Mouse (Mus musculus): Measurements from ENCODE around the gene Mfsd2b. TPM values are rescaled to one million over a fixed set of nuclear protein-coding genes. Genes with fewer than 3 reads are reported as not detected.

The Mfsd2b gene
- polyA plus RNA-seq, 1 experiment from 2014 or later: 4.4 TPM

GRCm38 (mm10) chr12:4868924-4869323 is 5.2 kb downstream of the Mfsd2b start:
- H3K27me3 ChIP-seq (ENCODE audit: low read depth, poor library complexity, severe bottlenecking): peaks cover 13% of the 10 kb centered on the region
- 87% methylated on average over 8 of the region's 8 CpGs for WGBS

GRCm38 (mm10) chr12:4864338-4864690 is 9.8 kb downstream of the Mfsd2b start:
- Histone ChIP-seq H3K4me1 (peaks cover 4% of the 10 kb centered on the region), H3K36me3 (peaks cover 10% of the 10 kb centered on the region), H3K27ac (no peak overlapping the region), H3K9me3 (replicated peaks) (no peaks in the 10 kb centered on the region), H3K27me3 (ENCODE audit: low read depth, poor library complexity, severe bottlenecking) (no peaks in the 10 kb centered on the region), H3K4me3 (no peak overlapping the region)
- DNase-seq (ENCODE audit: low spot score): no peak
- WGBS: 85% methylated on average over 4 of the region's 4 CpGs

More at GRCm38 (mm10) chr12:4868924-4869323, 5.2 kb downstream of the Mfsd2b start:
- no peak overlapping the region for H3K4me3 ChIP-seq
- peaks cover 4% of the 10 kb centered on the region for H3K4me1 ChIP-seq
- no peaks in the 10 kb centered on the region for H3K36me3 ChIP-seq
- H3K9me3 ChIP-seq (replicated peaks): no peaks in the 10 kb centered on the region
- no peak for DNase-seq (ENCODE audit: low spot score)
- H3K27ac ChIP-seq: no peak overlapping the region

DNA sequence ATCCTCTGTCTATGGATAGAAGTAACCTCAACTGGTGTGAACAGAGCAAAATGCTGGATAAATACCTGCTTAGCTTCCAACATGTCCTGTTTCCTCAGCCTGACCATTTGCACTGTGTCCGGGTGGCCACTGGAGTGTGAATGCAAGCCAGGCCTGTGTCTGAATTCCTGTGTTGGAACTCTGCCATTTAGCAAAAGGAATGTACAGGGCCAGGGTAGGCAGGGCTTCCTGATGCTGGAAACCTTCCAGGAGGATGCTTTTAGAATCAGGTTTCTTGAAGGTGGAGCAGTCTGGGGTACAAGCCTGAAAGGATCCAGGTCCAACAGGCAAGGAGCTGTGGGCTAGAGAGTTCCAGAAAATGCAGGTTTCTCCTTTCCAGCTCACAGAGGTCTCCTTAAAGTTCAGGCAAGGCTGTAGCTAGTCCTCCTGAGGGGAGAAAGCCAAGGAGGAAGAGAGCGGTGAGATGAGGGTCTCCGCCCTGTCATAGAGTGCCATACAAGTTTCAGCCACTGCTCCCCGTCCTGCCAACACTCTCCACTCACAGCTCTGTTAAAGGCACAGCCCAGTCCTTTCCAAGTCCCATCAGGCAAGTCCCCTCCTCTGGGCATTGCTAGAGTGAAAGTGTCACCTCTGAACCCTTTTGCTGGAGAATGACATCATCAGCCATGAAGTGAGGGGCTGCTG is 10.4 kb downstream of the Mfsd2b start:
- no peak for DNase-seq (ENCODE audit: low spot score)
- Histone ChIP-seq H3K4me1 (peaks cover 6% of the 10 kb centered on the region), H3K36me3 (peaks cover 10% of the 10 kb centered on the region), H3K4me3 (no peak overlapping the region), H3K27ac (no peak overlapping the region), H3K27me3 (ENCODE audit: low read depth, poor library complexity, severe bottlenecking) (no peaks in the 10 kb centered on the region), H3K9me3 (replicated peaks) (no peaks in the 10 kb centered on the region)
- WGBS: 84% methylated on average over 4 of the region's 4 CpGs

DNA sequence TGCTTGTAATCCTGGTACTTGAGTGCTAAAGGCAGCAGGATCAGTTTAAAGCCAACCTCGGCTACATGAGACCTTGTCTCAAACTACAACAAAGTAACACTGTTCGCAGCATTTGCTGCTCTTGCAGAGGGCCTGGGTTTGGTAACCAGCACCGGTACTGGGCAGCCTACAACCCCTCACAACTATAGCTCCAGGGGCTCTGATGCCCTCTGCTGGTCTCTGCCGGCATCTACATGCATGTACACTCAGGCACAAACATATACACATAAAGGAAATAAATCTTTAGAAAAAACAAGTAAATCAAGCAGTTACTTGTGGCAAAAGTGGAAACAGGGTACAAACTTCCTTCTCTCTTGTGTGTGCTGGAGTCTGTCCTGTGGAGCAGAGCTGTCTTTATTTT is 11.5 kb downstream of the Mfsd2b start:
- no peaks in the 10 kb centered on the region for H3K9me3 ChIP-seq (replicated peaks)
- DNase-seq (ENCODE audit: low spot score): no peak
- peaks cover 6% of the 10 kb centered on the region for H3K4me1 ChIP-seq
- peaks cover 15% of the 10 kb centered on the region for H3K36me3 ChIP-seq
- WGBS: 94% methylated on average over 4 of the region's 4 CpGs
- H3K27me3 ChIP-seq (ENCODE audit: low read depth, poor library complexity, severe bottlenecking): no peaks in the 10 kb centered on the region
- no peak overlapping the region for H3K4me3 ChIP-seq
- H3K27ac ChIP-seq: no peak overlapping the region

DNA sequence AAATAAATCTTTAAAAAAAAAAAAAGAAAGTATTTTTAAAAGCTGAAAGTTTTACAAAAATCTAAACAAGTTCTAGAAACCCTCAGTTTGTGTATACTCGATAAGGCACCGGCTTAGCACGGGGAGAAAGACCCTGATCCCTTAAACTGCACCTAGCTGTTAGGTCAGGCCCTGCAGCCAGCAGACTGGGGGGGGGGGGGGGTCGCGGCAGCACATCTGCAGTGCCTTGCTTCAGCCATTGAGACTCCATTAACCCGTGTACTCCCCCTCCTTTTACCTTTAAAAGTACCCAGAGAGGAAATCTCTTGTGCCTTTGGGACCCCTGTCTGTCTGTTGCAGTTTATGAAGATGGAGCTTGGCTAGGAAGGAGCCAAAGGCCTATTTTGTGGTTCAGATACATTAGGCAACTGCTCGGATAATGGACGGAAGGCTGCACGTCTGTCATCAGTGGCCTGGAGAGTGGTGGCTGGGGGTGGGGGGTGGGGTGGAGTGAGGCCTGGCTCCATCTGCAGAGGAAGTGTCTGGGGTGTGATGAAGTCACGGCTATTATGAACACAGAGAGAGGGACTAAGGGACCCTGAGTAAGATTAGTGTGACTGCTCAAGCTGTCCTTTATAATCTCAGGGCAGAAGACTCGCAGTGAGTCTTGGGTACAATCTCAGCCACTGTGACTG is 14.8 kb downstream of the Mfsd2b start:
- DNase-seq (ENCODE audit: low spot score): no peak
- peak overlapping the region; percentile 61; the same call in 1 of the 2 replicates for H3K27ac ChIP-seq
- WGBS: 54% methylated on average over 11 of the region's 11 CpGs

GRCm38 (mm10) chr12:4856834-4857233 is 17.3 kb downstream of the Mfsd2b start:
- no peak for DNase-seq (ENCODE audit: low spot score)
- Histone ChIP-seq H3K27ac (no peak overlapping the region), H3K4me3 (no peak overlapping the region), H3K27me3 (ENCODE audit: low read depth, poor library complexity, severe bottlenecking) (no peaks in the 10 kb centered on the region), H3K36me3 (peaks cover 61% of the 10 kb centered on the region), H3K4me1 (peaks cover 6% of the 10 kb centered on the region), H3K9me3 (replicated peaks) (no peaks in the 10 kb centered on the region)
- 99% methylated on average over 2 of the region's 2 CpGs for WGBS

More for the DNA sequence above, 14.8 kb downstream of the Mfsd2b start:
- Histone ChIP-seq H3K4me3 (no peak overlapping the region), H3K4me1 (peaks cover 6% of the 10 kb centered on the region), H3K9me3 (replicated peaks) (no peaks in the 10 kb centered on the region), H3K27me3 (ENCODE audit: low read depth, poor library complexity, severe bottlenecking) (no peaks in the 10 kb centered on the region), H3K36me3 (peaks cover 40% of the 10 kb centered on the region)

DNA sequence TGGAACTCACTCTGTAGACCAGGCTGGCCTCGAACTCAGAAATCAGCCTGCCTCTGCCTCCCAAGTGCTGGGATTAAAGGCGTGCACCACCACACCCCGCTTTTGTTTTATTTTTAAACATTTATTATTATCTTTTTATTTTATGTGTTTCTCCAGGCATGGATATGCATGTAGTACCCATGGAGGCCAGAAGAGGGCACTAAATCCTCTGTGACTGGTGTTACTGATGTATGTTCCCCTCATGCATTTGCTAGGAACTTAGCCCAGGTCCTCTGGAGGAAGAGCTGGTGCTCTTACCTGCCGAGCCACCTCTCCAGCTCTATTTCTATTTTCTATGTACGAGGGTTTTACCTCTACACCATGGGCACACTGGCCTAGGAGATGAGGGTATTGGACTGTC is 18.0 kb downstream of the Mfsd2b start:
- Histone ChIP-seq H3K36me3 (peaks cover 68% of the 10 kb centered on the region), H3K9me3 (replicated peaks) (no peaks in the 10 kb centered on the region), H3K4me3 (no peak overlapping the region), H3K4me1 (peaks cover 6% of the 10 kb centered on the region), H3K27me3 (ENCODE audit: low read depth, poor library complexity, severe bottlenecking) (no peaks in the 10 kb centered on the region), H3K27ac (no peak overlapping the region)
- no peak for DNase-seq (ENCODE audit: low spot score)
- 93% methylated on average over 5 of the region's 5 CpGs for WGBS

DNA sequence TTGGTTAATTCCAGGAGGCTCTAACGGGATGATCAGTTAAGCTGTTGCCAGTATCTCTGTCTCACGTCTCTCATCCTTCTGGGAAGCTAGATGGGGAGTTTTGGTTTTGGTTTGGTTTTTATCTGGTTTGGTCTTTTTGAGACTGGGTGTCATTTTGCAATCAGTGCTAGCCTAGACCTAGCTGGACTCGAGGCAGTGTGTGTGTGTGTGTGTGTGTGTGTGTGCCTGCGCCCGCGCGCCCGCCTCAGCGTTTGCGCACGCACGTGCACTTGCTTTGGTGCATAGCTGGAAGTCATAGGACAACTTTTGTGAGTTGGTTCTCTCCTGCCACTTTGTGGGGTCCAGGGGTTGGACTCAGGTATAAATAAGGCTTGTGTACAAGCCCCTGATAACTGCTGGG is 30.4 kb downstream of the Mfsd2b start:
- H3K27ac ChIP-seq: peak overlapping the region; percentile 78
- peaks cover 6% of the 10 kb centered on the region for H3K36me3 ChIP-seq
- 0% methylated on average over 12 of the region's 12 CpGs for WGBS

GRCm38 (mm10) chr12:4842890-4843597 is 31.1 kb downstream of the Mfsd2b start, which contains the start of gene Wdcp:
Gene Wdcp, plus strand, starts transcription at chr12:4843303.
- 2% methylated on average over 30 of the region's 30 CpGs for WGBS
- Histone ChIP-seq H3K27ac (peak within 1 kb of the TSS; percentile 82), H3K36me3 (peaks cover 4% of the 10 kb centered on the region), H3K4me1 (peaks cover 35% of the 10 kb centered on the region), H3K9me3 (replicated peaks) (no peaks in the 10 kb centered on the region), H3K27me3 (ENCODE audit: low read depth, poor library complexity, severe bottlenecking) (peaks cover 30% of the 10 kb centered on the region), H3K4me3 (peak within 1 kb of the TSS; percentile 80)
- DNase-seq (ENCODE audit: low spot score): peak; percentile 89

More for the DNA sequence above, 30.4 kb downstream of the Mfsd2b start:
- H3K9me3 ChIP-seq (replicated peaks): no peaks in the 10 kb centered on the region
- H3K4me3 ChIP-seq: peak overlapping the region; percentile 62
- peak; percentile 68 for DNase-seq (ENCODE audit: low spot score)
- peaks cover 35% of the 10 kb centered on the region for H3K4me1 ChIP-seq
- peaks cover 28% of the 10 kb centered on the region for H3K27me3 ChIP-seq (ENCODE audit: low read depth, poor library complexity, severe bottlenecking)

DNA sequence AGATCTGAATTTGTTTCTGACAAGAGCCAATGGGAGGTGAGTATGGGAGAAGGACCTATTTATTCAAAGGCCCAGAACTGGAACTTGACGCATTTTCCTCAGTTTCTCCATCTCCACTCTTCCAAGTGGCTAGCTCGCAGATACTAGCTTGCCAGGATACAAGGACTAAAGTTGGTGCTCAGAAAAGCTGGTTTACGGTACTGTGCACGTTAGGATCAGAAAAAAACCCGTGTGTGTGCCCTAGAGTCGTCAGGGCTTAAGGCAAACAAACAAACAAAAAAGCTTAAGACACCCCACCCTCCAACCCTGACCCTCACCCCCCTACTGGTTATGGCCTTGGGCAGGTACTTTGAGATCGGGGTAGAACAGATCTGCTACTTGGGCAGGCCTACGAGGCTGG is 31.7 kb downstream of the Mfsd2b start:
- Histone ChIP-seq H3K4me1 (peaks cover 35% of the 10 kb centered on the region), H3K9me3 (replicated peaks) (no peaks in the 10 kb centered on the region), H3K27me3 (ENCODE audit: low read depth, poor library complexity, severe bottlenecking) (peaks cover 34% of the 10 kb centered on the region), H3K36me3 (peaks cover 4% of the 10 kb centered on the region), H3K27ac (no peak overlapping the region), H3K4me3 (0 out of 2 replicates have a peak overlapping the region, but pooled peaks have one; percentile 80)
- DNase-seq (ENCODE audit: low spot score): no peak
- WGBS: 90% methylated on average over 8 of the region's 8 CpGs

- Histone ChIP-seq H3K9me3 (replicated peaks) (no peaks in the 10 kb centered on the region), H3K27ac (peak within 1 kb of the TSS; percentile 82), H3K4me1 (peaks cover 33% of the 10 kb centered on the region), H3K4me3 (peak within 1 kb of the TSS; percentile 80), H3K36me3 (no peaks in the 10 kb centered on the region; the same call in 1 of the 2 replicates), H3K27me3 (ENCODE audit: low read depth, poor library complexity, severe bottlenecking) (peaks cover 34% of the 10 kb centered on the region)
- under 1% methylated on average over 37 of the region's 37 CpGs for WGBS
- DNase-seq (ENCODE audit: low spot score): peak; percentile 84
These were observed 32.7 kb downstream of the Mfsd2b start, which contains the start of gene Fkbp1b for GRCm38 (mm10) chr12:4841392-4841887. Gene Fkbp1b, minus strand, starts transcription at chr12:4841591.

DNA sequence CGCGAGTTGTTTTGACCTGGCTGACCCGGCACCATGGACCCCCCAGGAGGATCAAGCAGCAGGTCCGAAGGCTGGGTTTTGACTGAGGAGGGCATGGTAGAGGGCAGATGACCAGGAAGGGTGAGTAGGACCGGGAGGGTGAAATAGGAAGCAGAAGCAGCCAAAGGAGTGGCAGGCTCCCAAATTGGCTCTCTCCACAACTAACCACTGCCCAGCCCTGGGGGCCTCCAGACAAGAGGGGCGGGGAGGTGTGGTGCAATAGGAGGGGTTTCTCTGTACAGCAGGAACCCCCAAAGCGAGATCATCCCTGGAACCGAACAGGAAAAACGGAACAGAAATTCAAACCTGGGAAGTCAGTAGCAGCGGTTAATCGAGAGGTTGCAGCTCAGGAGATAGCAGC is 33.4 kb downstream of the Mfsd2b start:
- H3K4me3 ChIP-seq: peak overlapping the region; percentile 80
- no peaks in the 10 kb centered on the region; the same call in 1 of the 2 replicates for H3K36me3 ChIP-seq
- no peaks in the 10 kb centered on the region for H3K9me3 ChIP-seq (replicated peaks)
- peaks cover 34% of the 10 kb centered on the region for H3K27me3 ChIP-seq (ENCODE audit: low read depth, poor library complexity, severe bottlenecking)
- no peak for DNase-seq (ENCODE audit: low spot score)
- WGBS: under 1% methylated on average over 11 of the region's 11 CpGs
- H3K27ac ChIP-seq: peak overlapping the region; percentile 82
- peaks cover 33% of the 10 kb centered on the region for H3K4me1 ChIP-seq
